In genomic region chr9:123479876-123480252, GRCm38 (mm10) we compare ENCODE assay signal across 8 mouse cellular contexts. TPM values are rescaled to one million over a fixed set of nuclear protein-coding genes. Genes with fewer than 3 reads are reported as not detected.
DNase-seq lines count a peak whose midpoint lies in the region; ATAC-seq and TF ChIP-seq lines count a peak whose summit lies in the region.

No protein-coding gene starts in this region.

- 82% methylated on average over 8 of the region's 8 CpGs for WGBS in liver, embryonic 13.5 days (ENCODE audit: insufficient replicate concordance)
- 87% methylated on average over 8 of the region's 8 CpGs for WGBS in cerebellum, adult 2 months

- H3K9ac ChIP-seq in liver, embryonic 13.5 days: peak overlapping the region; percentile 88

- H3K27me3 ChIP-seq in liver, embryonic 13.5 days: peaks cover 2% of the 10 kb centered on the region; the same call in 1 of the 2 replicates
- no peaks in the 10 kb centered on the region for H3K27me3 ChIP-seq in cerebellum, adult 2 months (ENCODE audit: control insufficient read depth, insufficient read depth, low read length)

- no peaks in the 10 kb centered on the region for H3K9me3 ChIP-seq in liver, embryonic 13.5 days (replicated peaks)

- peak overlapping the region; percentile 95 for H3K4me2 ChIP-seq in liver, embryonic 13.5 days

- no peak for TF ChIP-seq POLR2A in cerebellum, adult 2 months (IDR thresholded peaks at IDR 0.05; ENCODE audit: borderline replicate concordance, insufficient read depth, low read length)

- peaks cover 48% of the 10 kb centered on the region for H3K36me3 ChIP-seq in liver, embryonic 13.5 days

- H3K27ac ChIP-seq in liver, embryonic 13.5 days: peak overlapping the region; percentile 91
- H3K27ac ChIP-seq in cerebellum, adult 2 months (ENCODE audit: insufficient read depth, low read length): no peak overlapping the region

- no peak for TF ChIP-seq CTCF in cerebellum, adult 2 months (IDR thresholded peaks at IDR 0.05; ENCODE audit: borderline replicate concordance, insufficient read depth, low read depth, low read length)

- intact Hi-C loops in heart, postnatal 25 days (cut with DNase I): loop anchor here (2.0 kb wide), 1 partner anchor 25 kb away; no protein-coding TSS in a partner anchor

- peak overlapping the region; percentile 81 for H3K4me3 ChIP-seq in liver, embryonic 13.5 days (replicated peaks)
- H3K4me3 ChIP-seq in cerebellum, adult 2 months (replicated peaks; ENCODE audit: insufficient read depth, low read depth, low read length): no peak overlapping the region

- peak; percentile 94 for DNase-seq in heart, adult 11 months
- no peak for DNase-seq in heart, postnatal 25 days (ENCODE audit: low spot score)
- peak; percentile 10 for DNase-seq in thymus, postnatal 14 days
- no peak for DNase-seq in thymus, postnatal 25 days
- DNase-seq in liver, embryonic 13.5 days: no peak
- no peak for DNase-seq in cerebellum, adult 2 months
- no peak for DNase-seq in frontal cortex, postnatal 25 days (ENCODE audit: low spot score in 2 of 2)
- DNase-seq in layer of hippocampus, postnatal 10 days (ENCODE audit: low spot score in 2 of 2): no peak

- H3K4me1 ChIP-seq in liver, embryonic 13.5 days (replicated peaks): peaks cover 70% of the 10 kb centered on the region
- H3K4me1 ChIP-seq in cerebellum, adult 2 months (ENCODE audit: control insufficient read depth, insufficient read depth, low read length): no peaks in the 10 kb centered on the region

- no peak for ATAC-seq in liver, embryonic 13.5 days (ENCODE audit: low read depth)

RNA-seq across cellular contexts. Expression of gene Limd1, which starts 1.4 kb away (rescaled TPM):
- total RNA-seq in heart, postnatal 25 days (2021): 10 to 100 TPM; 31.2 to 37.8 TPM
- polyA plus RNA-seq in liver, embryonic 13.5 days (2015; fragmentation: Nextera tagmentation; extraction: Ambion mirVana): 21.5 and 25.8 TPM in 2 replicates
- polyA plus RNA-seq in cerebellum, adult 2 months (2012; rRNA removed): 5.9 and 6.5 TPM in 2 replicates
- total RNA-seq in layer of hippocampus, postnatal 10 days (2021): 10 to 100 TPM in 1 of 2 experiments, 1 to 10 TPM in 1; 9.6 to 13.5 TPM

RNA-seq across cellular contexts. Expression of gene Sacm1l, which starts 49.7 kb away (rescaled TPM):
- 10 to 100 TPM; 32.4 to 35.8 TPM for total RNA-seq in heart, postnatal 25 days (2021)
- polyA plus RNA-seq in liver, embryonic 13.5 days (2015; fragmentation: Nextera tagmentation; extraction: Ambion mirVana): 27.3 and 37.3 TPM in 2 replicates
- polyA plus RNA-seq in cerebellum, adult 2 months (2012; rRNA removed): 57.1 and 58.1 TPM in 2 replicates
- 10 to 100 TPM; 41.1 to 44.5 TPM for total RNA-seq in layer of hippocampus, postnatal 10 days (2021)

Comparison
In these comparisons a context has a peak if more than half of its experiments do, and no peak if none do; other contexts are left out.
1. DNase-seq: peak in heart, adult 11 months (single experiment) and thymus, postnatal 14 days (single experiment); none in heart, postnatal 25 days (single experiment), thymus, postnatal 25 days (single experiment), liver, embryonic 13.5 days (single experiment), cerebellum, adult 2 months (0 of 2), frontal cortex, postnatal 25 days (0 of 2) and layer of hippocampus, postnatal 10 days (0 of 2).